Mouse (Mus musculus): ENCODE measurements around the gene Trmt6.

DNA sequence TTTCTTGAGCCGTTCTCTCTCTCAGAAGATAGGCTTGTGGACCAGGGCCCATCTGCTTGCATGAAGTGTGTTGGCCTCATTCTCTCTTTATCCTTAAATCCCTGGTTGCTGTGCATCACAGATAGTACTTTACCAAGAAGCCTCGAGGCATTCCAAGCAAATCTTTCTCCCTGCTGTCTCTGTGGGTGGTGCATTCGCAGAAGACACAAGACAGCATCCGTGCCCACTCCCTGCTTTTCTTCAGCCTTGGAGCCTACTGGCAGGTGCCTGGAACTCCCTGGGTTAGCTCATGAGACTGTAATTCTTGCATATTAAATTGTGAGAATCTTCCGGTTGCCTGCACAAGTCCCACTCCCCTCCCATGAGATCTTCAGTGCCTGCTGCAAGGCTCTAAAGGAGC, 57.9 kb downstream of the Trmt6 start:
- TF ChIP-seq GATA1 (IDR thresholded peaks at IDR 0.05; ENCODE audit: low read length) = no peak
- no peak for TF ChIP-seq TAL1 (IDR thresholded peaks at IDR 0.05; ENCODE audit: low read length)
